Mouse (Mus musculus) c-Kit-negative CD71-positive TER-119-positive erythroid progenitor cells, embryonic 14.5 days (primary cell): Measurements from ENCODE around the gene Clrn3.

Source experiments
- DNase-seq: peaks from one replicate; pipeline ENCODE4 v3.0.0-alpha.2; 2013; ENCODE audit warnings: low read depth, low spot score

Clrn3 gene

GRCm38 (mm10) chr7:135488214-135488810 is 40.1 kb downstream of the Clrn3 start:
- no peak for DNase-seq

- peak; percentile 6 for DNase-seq
Observed at GRCm38 (mm10) chr7:135487423-135487822, 41.0 kb downstream of the Clrn3 start.

- no peak for DNase-seq
Observed at GRCm38 (mm10) chr7:135486645-135487382, 41.6 kb downstream of the Clrn3 start.

GRCm38 (mm10) chr7:135485796-135486410 is 42.6 kb downstream of the Clrn3 start:
- no peak for DNase-seq

GRCm38 (mm10) chr7:135485116-135485795 is 43.2 kb downstream of the Clrn3 start:
- no peak for DNase-seq

- DNase-seq = no peak
Observed at GRCm38 (mm10) chr7:135484341-135484740, 44.1 kb downstream of the Clrn3 start.

- no peak for DNase-seq
Observed at GRCm38 (mm10) chr7:135483751-135484150, 44.7 kb downstream of the Clrn3 start.

GRCm38 (mm10) chr7:135481150-135481549 is 47.3 kb downstream of the Clrn3 start:
- no peak for DNase-seq

- no peak for DNase-seq
Observed at GRCm38 (mm10) chr7:135479912-135480311, 48.5 kb downstream of the Clrn3 start.

GRCm38 (mm10) chr7:135479322-135479880 is 49.1 kb downstream of the Clrn3 start:
- DNase-seq = no peak

GRCm38 (mm10) chr7:135477256-135477655 is 51.2 kb downstream of the Clrn3 start:
- DNase-seq = no peak

- no peak for DNase-seq
Observed at GRCm38 (mm10) chr7:135475981-135476380, 52.5 kb downstream of the Clrn3 start.

- no peak for DNase-seq
Observed at GRCm38 (mm10) chr7:135470319-135470718, 58.1 kb downstream of the Clrn3 start.

- no peak for DNase-seq
Observed at GRCm38 (mm10) chr7:135468631-135469030, 59.8 kb downstream of the Clrn3 start.

GRCm38 (mm10) chr7:135465293-135465692 is 63.2 kb downstream of the Clrn3 start:
- no peak for DNase-seq

GRCm38 (mm10) chr7:135464689-135465259 is 63.7 kb downstream of the Clrn3 start:
- DNase-seq = no peak
